Mouse (Mus musculus): ENCODE data around the gene Six4. TPM values are rescaled to one million over a fixed set of nuclear protein-coding genes. Genes with fewer than 3 reads are reported as not detected.

Six4 gene
- 1 to 10 TPM in 1 of 2 experiments, under 1 TPM in 1; 0.61 to 1.3 TPM for polyA plus RNA-seq (2017; shearing (Covaris generic))

DNA sequence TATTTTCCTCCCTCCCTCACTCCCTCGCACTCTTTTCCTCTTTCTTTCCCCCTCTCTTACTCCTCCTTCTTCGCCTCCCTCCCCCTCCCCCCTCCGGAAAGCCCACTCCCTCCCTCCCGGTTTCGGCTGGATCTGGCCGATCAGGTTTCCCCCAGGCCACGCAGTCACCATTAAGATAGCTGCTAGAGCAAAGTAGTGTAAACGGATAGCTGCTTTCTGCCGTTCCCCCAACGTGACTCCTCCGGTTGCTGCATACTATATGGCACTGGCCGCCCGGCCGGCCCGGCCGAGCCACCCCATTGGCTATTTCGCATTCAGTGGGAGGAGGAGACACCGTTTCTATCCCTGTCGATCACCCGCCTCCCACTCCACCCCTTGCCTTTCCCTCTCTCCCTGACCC, at the start of gene Six4:
TSS of gene Six4 (minus strand) at position 261 of the 400 bp plus-strand sequence.

DNA sequence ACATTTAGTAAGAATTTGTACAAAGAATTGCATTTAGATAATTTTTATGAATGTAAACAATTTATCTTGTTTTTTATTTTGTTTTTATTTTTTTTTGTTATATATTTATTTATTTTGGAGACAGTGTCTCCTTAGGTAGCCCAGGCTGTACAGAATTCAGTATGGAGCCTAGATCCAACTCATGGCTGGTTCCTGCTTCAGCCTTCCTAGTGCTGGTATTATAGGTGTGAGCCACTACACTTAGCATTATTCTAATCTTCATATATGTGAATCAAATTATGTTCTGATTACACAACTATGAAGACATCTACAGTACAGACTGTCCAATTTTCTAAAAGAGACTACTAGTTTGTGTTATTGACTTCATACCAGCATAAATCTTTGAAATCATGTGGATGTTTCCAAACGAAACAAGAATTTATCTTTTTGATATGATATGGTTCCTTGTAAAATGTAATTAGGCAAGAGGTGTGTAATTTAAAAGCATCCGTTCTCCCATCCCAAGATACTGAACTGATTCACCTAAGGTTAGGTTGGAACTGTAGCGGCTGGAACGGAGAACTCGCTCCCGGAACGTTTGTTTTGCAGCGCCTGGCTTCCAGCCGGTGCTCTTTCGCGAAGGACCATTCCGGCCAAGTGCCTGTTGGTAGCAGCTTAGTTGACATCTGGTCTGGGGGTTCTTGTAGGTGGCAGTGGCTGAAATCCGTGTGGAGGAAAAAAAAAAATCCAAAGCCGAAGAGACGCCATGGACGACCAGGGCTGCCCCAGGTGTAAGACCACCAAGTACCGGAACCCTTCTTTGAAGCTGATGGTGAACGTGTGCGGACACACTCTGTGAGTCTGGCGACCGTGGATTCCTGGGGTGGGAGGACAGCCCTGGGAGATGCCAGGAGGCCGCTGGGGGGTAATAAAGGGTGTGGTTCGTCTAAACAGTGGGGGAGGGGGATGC, 10.1 kb upstream of the Six4 start, which contains the start of gene Mnat1:
TSS of gene Mnat1 (plus strand) at position 625 of the 949 bp plus-strand sequence.

DNA sequence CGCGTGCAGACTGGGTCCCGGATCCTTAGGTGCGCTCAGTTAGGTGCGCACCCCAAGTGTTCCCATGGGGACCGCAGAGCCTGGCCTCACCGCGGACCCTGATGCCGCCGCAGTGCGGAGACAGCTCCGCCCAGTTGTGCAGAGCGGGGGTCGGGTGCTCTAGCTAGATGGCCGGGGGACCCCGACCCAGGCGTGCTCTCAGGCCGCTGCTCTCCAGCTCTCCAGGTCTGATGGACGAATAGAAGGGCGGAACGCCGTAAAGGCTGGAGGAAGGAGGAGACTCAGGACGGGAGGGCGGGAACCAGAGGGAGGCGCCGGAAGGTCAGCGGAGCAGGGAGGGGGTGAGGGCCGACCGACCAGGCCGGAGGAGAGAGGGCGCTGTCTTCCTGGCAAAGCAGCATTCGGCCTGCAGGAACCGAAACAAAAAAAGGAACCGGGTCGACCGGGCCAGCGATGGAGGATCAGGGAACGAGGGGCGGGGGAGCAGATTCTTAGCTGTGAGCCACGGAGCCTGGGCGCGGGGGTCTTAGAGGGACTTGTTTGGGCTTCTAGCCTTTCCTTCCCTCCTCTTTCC, 59.5 kb downstream of the Six4 start, which contains the start of gene Six1:
TSS of gene Six1 (minus strand) at position 220 of the 574 bp plus-strand sequence.

Other genes with a start within 250 kb of the Six4 start
- gene Six6, start 173.6 kb downstream of the Six4 start, polyA plus RNA-seq (2017; shearing (Covaris generic)), result not detected
- gene 4930447C04Rik, start 172.7 kb downstream of the Six4 start, polyA plus RNA-seq (2017; shearing (Covaris generic)), result 1 to 10 TPM in 1 of 2 experiments, under 1 TPM in 1; 0.43 to 1.8 TPM
- under 1 TPM; 0.22 to 0.72 TPM for gene Six1, start 59.6 kb downstream of the Six4 start, polyA plus RNA-seq (2017; shearing (Covaris generic))
- gene Mnat1, start 10.3 kb upstream of the Six4 start, polyA plus RNA-seq (2017; shearing (Covaris generic)), result 10 to 100 TPM; 29.6 to 30.0 TPM
- gene Trmt5, start 173.3 kb upstream of the Six4 start, polyA plus RNA-seq (2017; shearing (Covaris generic)), result 10 to 100 TPM; 14.7 to 21.4 TPM
- 1 to 10 TPM; 6.9 to 9.1 TPM for gene Slc38a6, start 173.3 kb upstream of the Six4 start, polyA plus RNA-seq (2017; shearing (Covaris generic))